Mouse (Mus musculus): ENCODE results near the gene Prkaca.

The Prkaca gene

GRCm38 (mm10) chr8:83972150-83973120 lies at the start of gene Prkaca:
Gene Prkaca, plus strand, starts transcription at chr8:83972993.
- peak; percentile 97 for DNase-seq

GRCm38 (mm10) chr8:83924585-83924984 lies 48.2 kb upstream of the Prkaca start:
- no peak for DNase-seq

GRCm38 (mm10) chr8:83926266-83926665 lies 46.5 kb upstream of the Prkaca start:
- DNase-seq: no peak

- no peak for DNase-seq
These were observed 38.6 kb upstream of the Prkaca start for GRCm38 (mm10) chr8:83934222-83934621.

- DNase-seq: no peak
These were observed 37.8 kb upstream of the Prkaca start for GRCm38 (mm10) chr8:83934994-83935393.

GRCm38 (mm10) chr8:83935435-83935834 lies 37.4 kb upstream of the Prkaca start:
- DNase-seq: no peak

GRCm38 (mm10) chr8:83937645-83938044 lies 35.1 kb upstream of the Prkaca start:
- no peak for DNase-seq

- DNase-seq: no peak
These were observed 34.5 kb upstream of the Prkaca start for GRCm38 (mm10) chr8:83938330-83938729.

- DNase-seq: no peak
These were observed 31.6 kb upstream of the Prkaca start for GRCm38 (mm10) chr8:83941066-83941677.

GRCm38 (mm10) chr8:83942446-83942845 lies 30.3 kb upstream of the Prkaca start:
- no peak for DNase-seq

- DNase-seq: no peak
These were observed 27.3 kb upstream of the Prkaca start for GRCm38 (mm10) chr8:83945540-83945939.

- DNase-seq: no peak
These were observed 18.1 kb upstream of the Prkaca start for GRCm38 (mm10) chr8:83954749-83955105.

GRCm38 (mm10) chr8:83955106-83955957 lies 17.5 kb upstream of the Prkaca start, which contains the start of the genes Gm10644 and Asf1b:
Gene Gm10644, minus strand, starts transcription at chr8:83955205.
Gene Asf1b, plus strand, starts transcription at chr8:83955507.
- peak; percentile 93 for DNase-seq

- DNase-seq: no peak
These were observed 16.9 kb upstream of the Prkaca start for GRCm38 (mm10) chr8:83955958-83956218.

- DNase-seq: peak; percentile 52
These were observed 16.0 kb upstream of the Prkaca start for GRCm38 (mm10) chr8:83956789-83957188.

GRCm38 (mm10) chr8:83964015-83964765 lies 8.6 kb upstream of the Prkaca start:
- no peak for DNase-seq

- no peak for DNase-seq
These were observed 5.1 kb upstream of the Prkaca start for GRCm38 (mm10) chr8:83967701-83968100.

- DNase-seq: no peak
These were observed 1.7 kb upstream of the Prkaca start for GRCm38 (mm10) chr8:83971121-83971520.

- no peak for DNase-seq
These were observed 1.1 kb upstream of the Prkaca start for GRCm38 (mm10) chr8:83971661-83972060.

GRCm38 (mm10) chr8:83973161-83974031 lies 603 bp downstream of the Prkaca start:
- DNase-seq: no peak

GRCm38 (mm10) chr8:83974521-83974920 lies 1.7 kb downstream of the Prkaca start:
- no peak for DNase-seq

Data from thymus, postnatal 25 days (tissue).